Mouse (Mus musculus) embryonic facial prominence, embryonic 12.5 days (tissue): Measurements from ENCODE around the gene Iqsec2. TPM values are rescaled to one million over a fixed set of nuclear protein-coding genes. Genes with fewer than 3 reads are reported as not detected.

Experiments
- polyA plus RNA-seq: library from polyadenylated mRNA; unstranded; fragments of >200 nt; fragmentation: Nextera tagmentation; extraction: Ambion mirVana; gene quantifications from 2 replicates; pipeline ENCODE4 v1.2.1, GENCODE M21; 2016

The Iqsec2 gene
- polyA plus RNA-seq, 1 experiment from 2014 or later, result 2.7 TPM

Other genes with a start within 250 kb of the Iqsec2 start
- 223 and 230 TPM in 2 replicates for gene Hsd17b10, start 142.4 kb upstream of the Iqsec2 start, polyA plus RNA-seq
- gene Ribc1, start 128.0 kb upstream of the Iqsec2 start, polyA plus RNA-seq, result 3.6 and 4.4 TPM in 2 replicates
- gene Smc1a, start 127.8 kb upstream of the Iqsec2 start, polyA plus RNA-seq, result 111 and 126 TPM in 2 replicates
- 52.5 and 57.7 TPM in 2 replicates for gene Kdm5c, start 88.8 kb downstream of the Iqsec2 start, polyA plus RNA-seq
- gene Kantr, start 183.2 kb downstream of the Iqsec2 start, polyA plus RNA-seq, result 21.1 and 25.3 TPM in 2 replicates
- gene Tspyl2, start 198.2 kb downstream of the Iqsec2 start, polyA plus RNA-seq, result 42.4 and 46.0 TPM in 2 replicates
- gene Gpr173, start 224.4 kb downstream of the Iqsec2 start, polyA plus RNA-seq, result 5.3 and 5.9 TPM in 2 replicates